Mouse (Mus musculus) limb, embryonic 10.5 days (tissue): ENCODE data around the gene Mgat3. TPM values are rescaled to one million over a fixed set of nuclear protein-coding genes. Genes with fewer than 3 reads are reported as not detected.

Experiments
- DNase-seq: peaks from one replicate; pipeline ENCODE4 v3.0.0-alpha.2; 2017; ENCODE audit warnings: low spot score
- H3K27ac ChIP-seq: fragments of 300-500 bp; sonication (generic); 2 replicates; pipeline ENCODE4 v1.5.1; 2016; ENCODE audit warnings: mild to moderate bottlenecking
- H3K27me3 ChIP-seq: fragments of 300-500 bp; sonication (generic); 2 replicates; pipeline ENCODE4 v1.6.1; 2016; ENCODE audit warnings: low read depth, mild to moderate bottlenecking; ENCODE audit not compliant: poor library complexity, severe bottlenecking
- H3K36me3 ChIP-seq: fragments of 300-500 bp; sonication (generic); 2 replicates; pipeline ENCODE4 v1.6.1; 2016; ENCODE audit warnings: mild to moderate bottlenecking, moderate library complexity
- H3K4me1 ChIP-seq: fragments of 300-500 bp; sonication (generic); 2 replicates; pipeline ENCODE4 v1.6.1; 2016
- H3K4me3 ChIP-seq: fragments of 300-500 bp; sonication (generic); 2 replicates; pipeline ENCODE4 v1.5.1; 2016; ENCODE audit warnings: mild to moderate bottlenecking, moderate library complexity
- H3K9me3 ChIP-seq: fragments of 300-500 bp; sonication (generic); replicated peaks from 2 replicates; pipeline ENCODE4 v1.6.1; 2016; ENCODE audit warnings: mild to moderate bottlenecking
- WGBS: fragments of 180-500 bp; shearing (Covaris S2); methylation state at CpG from one replicate; pipeline ENCODE4 v1.1.7; 2016; 5-methylcytosine and 5-hydroxymethylcytosine counted together
- polyA plus RNA-seq: library from polyadenylated mRNA; unstranded; fragments of >200 nt; fragmentation: Nextera tagmentation; extraction: Ambion mirVana; gene quantifications from 2 replicates; pipeline ENCODE4 v1.2.1, GENCODE M21; 2016

Gene Mgat3
- polyA plus RNA-seq = 4.0 and 5.3 TPM in 2 replicates

DNA sequence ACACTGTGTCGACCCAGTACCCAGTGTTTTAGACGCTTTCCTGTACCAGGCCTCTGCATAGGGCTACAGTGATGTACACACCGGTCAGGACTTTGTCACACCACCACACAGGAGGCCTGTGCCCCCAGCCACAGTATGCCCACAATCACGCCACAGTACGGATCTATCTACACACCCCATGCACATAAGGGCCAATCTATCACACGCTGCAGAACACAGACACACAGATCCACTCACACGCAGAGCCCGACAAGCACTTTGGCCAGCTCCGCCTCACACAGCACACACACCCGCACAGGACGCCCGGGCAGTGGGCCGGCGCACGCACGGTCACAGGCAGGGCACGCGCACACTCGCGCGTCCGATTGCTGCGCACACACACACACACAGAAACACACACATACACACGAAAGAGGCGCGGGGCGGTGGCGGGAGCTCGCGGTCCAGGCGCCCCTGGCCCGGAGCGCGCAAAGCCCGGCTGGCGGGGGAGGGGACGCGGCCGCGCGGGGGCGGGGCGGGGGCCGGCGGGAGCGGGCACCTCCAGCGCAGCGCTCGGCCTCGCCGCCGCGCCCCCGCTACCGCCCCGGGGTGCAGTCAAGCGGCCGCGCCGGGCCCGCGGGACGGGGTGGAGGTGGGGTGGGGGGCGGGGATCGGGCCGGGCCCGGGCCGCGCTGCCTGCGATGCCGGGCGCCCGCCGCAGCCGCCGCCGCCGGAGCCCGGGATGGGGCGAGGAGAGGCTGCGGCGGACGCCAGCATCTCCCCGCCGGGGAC is at the start of gene Mgat3:
Gene Mgat3, plus strand, starts transcription at position 721 of the 771 bp plus-strand sequence.
- H3K4me1 ChIP-seq = peaks cover 51% of the 10 kb centered on the region
- WGBS = 5% methylated on average over 85 of the region's 85 CpGs

DNA sequence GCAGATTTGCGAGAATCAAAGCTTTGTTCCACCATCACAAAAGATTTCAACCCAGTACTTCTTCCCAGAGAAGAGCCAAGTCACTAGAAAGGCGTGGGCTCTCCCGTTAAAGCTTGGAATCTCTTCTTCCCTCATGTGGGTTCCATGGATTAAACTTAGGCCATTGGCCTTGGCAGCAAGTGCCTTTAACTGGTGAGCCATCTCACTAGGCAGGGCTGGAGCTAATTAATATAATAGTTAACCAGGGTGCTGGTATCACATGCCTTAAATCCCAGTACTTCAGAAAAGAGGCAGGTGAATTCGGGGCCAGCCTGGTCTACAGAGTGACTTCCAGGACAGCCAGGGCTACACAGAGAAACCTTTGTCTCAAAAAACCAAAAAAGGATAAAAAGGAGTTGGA is 48.9 kb upstream of the Mgat3 start:
- no peaks in the 10 kb centered on the region for H3K27me3 ChIP-seq
- H3K4me3 ChIP-seq = no peak overlapping the region
- H3K9me3 ChIP-seq = no peaks in the 10 kb centered on the region
- no peak overlapping the region for H3K27ac ChIP-seq
- H3K36me3 ChIP-seq = no peaks in the 10 kb centered on the region
- no peak for DNase-seq
- no peaks in the 10 kb centered on the region for H3K4me1 ChIP-seq
- WGBS = 79% methylated on average over 4 of the region's 4 CpGs

More for the DNA sequence above, at the start of gene Mgat3:
- peak; percentile 75 for DNase-seq
- Histone ChIP-seq H3K4me3 (peak within 1 kb of the TSS; percentile 93), H3K9me3 (no peaks in the 10 kb centered on the region), H3K27ac (peak within 1 kb of the TSS; percentile 96), H3K36me3 (no peaks in the 10 kb centered on the region), H3K27me3 (peaks cover 18% of the 10 kb centered on the region)

DNA sequence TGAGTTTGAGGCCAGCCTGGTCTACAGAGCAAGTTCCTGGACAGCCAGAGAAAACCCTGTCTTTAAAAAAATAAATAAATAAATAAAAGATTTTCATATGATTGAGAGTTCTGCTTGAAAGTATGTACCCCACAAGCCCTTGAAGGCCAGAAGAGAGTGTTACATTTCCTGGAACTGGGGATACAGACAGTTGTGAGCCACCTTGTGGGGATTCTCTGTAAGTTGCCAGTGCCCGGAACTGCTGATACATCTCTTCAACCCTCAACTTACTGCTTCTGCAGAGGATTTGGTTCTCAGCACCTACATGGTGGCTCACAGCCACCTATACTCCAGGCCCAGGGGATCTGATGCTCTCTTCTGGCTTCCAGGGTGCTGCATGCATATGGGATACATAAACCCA is 46.3 kb upstream of the Mgat3 start:
- Histone ChIP-seq H3K27ac (no peak overlapping the region), H3K27me3 (no peaks in the 10 kb centered on the region), H3K9me3 (no peaks in the 10 kb centered on the region), H3K4me1 (no peaks in the 10 kb centered on the region), H3K4me3 (no peak overlapping the region), H3K36me3 (no peaks in the 10 kb centered on the region)
- DNase-seq = no peak
- 81% methylated on average over 1 of the region's 1 CpGs for WGBS

DNA sequence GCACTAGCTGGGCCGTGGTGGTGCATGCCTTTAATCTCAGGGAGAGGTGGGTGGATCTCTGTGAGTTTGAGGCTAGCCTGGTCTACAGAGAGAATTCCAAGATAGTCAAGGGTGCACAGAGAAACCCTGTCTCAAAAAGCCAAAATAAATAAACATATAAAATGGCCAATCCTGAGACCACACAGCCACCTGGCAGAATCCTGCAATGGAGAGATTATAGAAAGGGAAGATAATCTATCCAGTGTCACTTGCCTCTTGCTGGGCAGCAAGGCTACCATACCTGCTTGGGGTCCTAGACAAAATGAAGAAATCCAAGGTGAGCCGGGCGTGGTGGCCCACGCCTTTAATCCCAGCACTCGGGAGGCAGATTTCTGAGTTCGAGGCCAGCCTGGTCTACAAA is 43.5 kb upstream of the Mgat3 start:
- Histone ChIP-seq H3K9me3 (no peaks in the 10 kb centered on the region), H3K27ac (no peak overlapping the region), H3K4me3 (no peak overlapping the region), H3K27me3 (no peaks in the 10 kb centered on the region), H3K4me1 (peaks cover 18% of the 10 kb centered on the region), H3K36me3 (no peaks in the 10 kb centered on the region)
- 92% methylated on average over 6 of the region's 6 CpGs for WGBS
- DNase-seq = no peak

DNA sequence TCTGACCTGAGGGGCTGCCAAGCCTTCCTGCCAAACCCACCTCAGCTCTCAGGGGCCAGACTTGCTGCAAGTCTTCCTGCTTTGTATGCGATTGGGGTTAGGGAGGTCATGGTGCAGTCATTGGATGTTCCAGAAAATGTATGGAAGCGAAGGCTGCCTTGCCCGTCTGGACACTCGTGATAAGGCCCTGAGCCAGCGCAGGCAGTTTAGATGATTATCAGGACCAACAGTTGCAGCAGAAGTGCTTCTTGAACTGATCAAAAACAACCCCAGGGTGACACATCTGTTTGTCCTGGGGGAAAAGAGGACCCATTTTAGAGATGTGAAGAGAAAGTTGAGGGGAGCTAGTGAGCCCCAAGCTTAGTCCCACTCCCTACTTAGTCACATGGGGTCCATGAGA is 42.8 kb upstream of the Mgat3 start:
- no peak overlapping the region for H3K4me3 ChIP-seq
- H3K27ac ChIP-seq = no peak overlapping the region
- H3K36me3 ChIP-seq = no peaks in the 10 kb centered on the region
- no peaks in the 10 kb centered on the region for H3K27me3 ChIP-seq
- H3K4me1 ChIP-seq = peaks cover 18% of the 10 kb centered on the region
- H3K9me3 ChIP-seq = no peaks in the 10 kb centered on the region
- DNase-seq = no peak
- 81% methylated on average over 5 of the region's 5 CpGs for WGBS

DNA sequence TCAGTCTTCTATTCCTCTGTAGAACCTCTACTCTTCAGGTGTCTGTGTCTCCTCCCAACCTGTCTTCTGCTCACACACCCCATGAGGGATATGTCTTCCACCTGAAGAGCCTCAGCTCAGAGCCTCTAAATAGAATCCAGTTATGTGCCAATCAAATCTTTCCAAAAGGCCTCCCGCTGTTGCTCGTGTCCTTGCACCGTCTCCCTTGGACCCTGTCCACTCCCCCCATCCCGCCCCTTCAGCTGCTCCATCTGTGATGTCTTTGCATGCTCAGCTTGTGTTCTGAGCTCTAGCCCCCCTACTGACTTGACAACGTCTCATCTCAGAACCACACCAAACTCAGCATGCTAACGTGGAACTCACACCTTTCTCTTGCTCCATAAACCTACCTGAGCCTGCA is 42.1 kb upstream of the Mgat3 start:
- DNase-seq = no peak
- H3K4me1 ChIP-seq = peaks cover 18% of the 10 kb centered on the region
- 86% methylated on average over 6 of the region's 6 CpGs for WGBS
- peaks cover 6% of the 10 kb centered on the region for H3K36me3 ChIP-seq
- H3K4me3 ChIP-seq = no peak overlapping the region
- H3K27me3 ChIP-seq = no peaks in the 10 kb centered on the region
- H3K9me3 ChIP-seq = no peaks in the 10 kb centered on the region
- no peak overlapping the region for H3K27ac ChIP-seq

DNA sequence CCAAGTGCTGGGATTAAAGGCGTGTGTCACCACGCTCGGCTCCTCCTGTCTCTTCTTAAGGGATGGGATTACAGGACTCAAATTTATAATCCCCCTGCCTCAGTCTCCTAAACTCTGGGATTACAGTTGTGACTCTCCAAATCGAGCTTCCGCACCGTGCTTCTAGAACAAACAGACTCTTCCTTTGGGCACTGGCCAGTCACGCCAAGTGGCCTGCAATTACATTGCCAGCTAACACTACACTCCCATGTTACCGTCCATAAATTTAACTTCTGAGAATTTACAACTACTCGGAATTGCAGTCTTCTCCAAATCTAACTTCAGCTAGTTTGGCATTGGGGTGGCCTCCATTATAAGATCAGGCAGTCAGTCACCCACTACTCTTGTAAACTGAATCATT is 41.1 kb upstream of the Mgat3 start:
- 80% methylated on average over 9 of the region's 9 CpGs for WGBS
- Histone ChIP-seq H3K27me3 (no peaks in the 10 kb centered on the region), H3K36me3 (peaks cover 17% of the 10 kb centered on the region), H3K4me1 (peaks cover 18% of the 10 kb centered on the region), H3K27ac (peak overlapping the region; percentile 100), H3K4me3 (peak overlapping the region; percentile 84), H3K9me3 (no peaks in the 10 kb centered on the region)
- DNase-seq = no peak

DNA sequence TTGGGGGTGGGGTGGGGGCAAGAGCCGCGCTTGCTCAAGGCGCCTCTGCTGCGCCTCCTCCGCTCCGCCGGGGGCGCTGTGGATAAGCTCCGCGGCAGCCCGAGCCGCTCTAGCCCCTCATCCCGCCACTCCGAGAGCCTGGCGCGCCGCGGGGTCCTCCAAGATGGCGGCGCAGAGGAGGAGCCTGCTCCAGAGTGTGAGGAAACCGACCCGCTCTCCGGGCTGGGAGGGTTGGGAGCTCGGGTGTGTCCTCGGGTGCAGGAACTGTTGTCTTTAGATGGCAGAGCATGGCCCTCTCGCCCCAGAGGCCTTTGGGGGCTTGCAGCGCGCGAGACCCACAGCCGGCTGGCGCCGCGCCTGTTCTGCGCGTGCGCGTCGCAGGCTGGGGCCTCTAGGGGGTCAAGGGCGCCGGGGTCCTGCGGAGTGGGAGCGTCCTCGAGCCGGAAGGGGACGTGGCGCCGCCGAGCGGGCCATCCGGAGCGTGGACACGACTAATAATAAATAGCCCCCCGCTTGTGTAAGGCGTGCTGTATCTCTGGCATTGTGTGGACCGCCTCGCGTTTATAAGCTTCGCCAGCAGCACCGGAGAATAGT is 40.4 kb upstream of the Mgat3 start, which contains the start of gene Tab1:
Gene Tab1, plus strand, starts transcription at position 135 of the 594 bp plus-strand sequence.
- peak within 1 kb of the TSS; percentile 84 for H3K4me3 ChIP-seq
- H3K36me3 ChIP-seq = peaks cover 20% of the 10 kb centered on the region
- DNase-seq = peak; percentile 96
- H3K27ac ChIP-seq = peak within 1 kb of the TSS; percentile 100
- under 1% methylated on average over 59 of the region's 59 CpGs for WGBS
- H3K9me3 ChIP-seq = no peaks in the 10 kb centered on the region
- H3K27me3 ChIP-seq = no peaks in the 10 kb centered on the region
- peaks cover 18% of the 10 kb centered on the region for H3K4me1 ChIP-seq

DNA sequence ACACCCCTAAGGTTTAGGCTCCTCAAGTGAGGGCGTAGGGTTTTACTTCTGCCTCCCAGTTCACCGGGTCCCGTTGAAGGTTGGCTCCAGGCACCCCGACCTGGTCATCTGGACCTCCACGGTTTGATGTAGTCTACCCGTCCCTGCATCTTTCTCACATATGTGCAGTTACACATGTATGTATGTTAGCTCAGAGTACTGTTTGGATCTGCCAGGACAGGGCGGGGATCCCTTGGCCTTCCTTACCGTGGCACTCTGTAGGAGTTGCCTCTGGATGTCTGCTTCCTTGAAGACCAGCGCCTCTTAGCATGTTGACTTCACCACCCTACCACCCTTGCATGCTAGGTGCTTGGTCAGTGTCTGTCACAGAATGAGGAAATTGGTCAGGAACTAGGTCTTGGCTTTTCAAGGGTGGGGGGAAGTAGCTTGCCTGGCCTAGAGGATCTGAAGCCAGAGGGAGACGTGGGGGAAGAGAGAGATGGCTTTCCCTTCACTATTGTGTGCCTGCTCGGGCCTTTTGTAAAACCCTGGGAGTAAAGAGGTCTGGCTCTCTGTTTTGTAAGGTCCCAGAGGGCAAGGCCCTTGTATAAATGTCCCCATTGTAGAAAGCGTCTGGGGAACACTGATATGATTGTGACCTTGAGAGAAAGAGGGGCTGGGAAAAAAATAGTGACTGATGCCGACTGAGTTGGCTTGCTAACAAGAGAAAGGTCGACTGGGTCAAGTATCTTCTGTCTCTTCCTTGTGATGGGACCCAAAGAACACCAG is 39.7 kb upstream of the Mgat3 start:
- 31% methylated on average over 14 of the region's 14 CpGs for WGBS
- Histone ChIP-seq H3K27ac (peak overlapping the region; percentile 100), H3K36me3 (peaks cover 27% of the 10 kb centered on the region), H3K4me1 (peaks cover 18% of the 10 kb centered on the region), H3K4me3 (peak overlapping the region; percentile 84), H3K9me3 (no peaks in the 10 kb centered on the region), H3K27me3 (no peaks in the 10 kb centered on the region)
- DNase-seq = no peak

DNA sequence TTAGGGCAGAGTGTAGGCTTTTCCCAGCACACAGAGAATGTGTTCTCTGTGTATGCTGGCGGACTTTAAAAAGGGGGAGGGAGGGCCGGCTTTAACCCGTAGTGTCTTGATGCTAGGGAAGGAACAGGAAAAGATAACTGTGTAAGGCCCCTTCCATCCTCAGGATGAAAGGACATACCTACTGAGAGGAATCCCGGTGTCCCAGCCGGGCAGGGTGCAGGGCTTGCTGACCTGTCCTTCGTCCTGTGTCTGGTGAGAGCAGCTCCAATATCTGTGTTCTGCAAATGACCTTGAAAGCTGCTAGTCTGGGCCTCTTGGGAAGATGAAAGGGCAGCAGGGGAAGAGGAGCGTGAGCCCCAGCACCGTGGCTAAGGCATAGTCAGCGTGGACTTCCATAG is 39.1 kb upstream of the Mgat3 start:
- peaks cover 18% of the 10 kb centered on the region for H3K4me1 ChIP-seq
- peak overlapping the region; percentile 100 for H3K27ac ChIP-seq
- DNase-seq = no peak
- H3K9me3 ChIP-seq = no peaks in the 10 kb centered on the region
- WGBS = 83% methylated on average over 9 of the region's 9 CpGs
- H3K27me3 ChIP-seq = no peaks in the 10 kb centered on the region
- H3K4me3 ChIP-seq = peak overlapping the region; percentile 84
- peaks cover 32% of the 10 kb centered on the region for H3K36me3 ChIP-seq

DNA sequence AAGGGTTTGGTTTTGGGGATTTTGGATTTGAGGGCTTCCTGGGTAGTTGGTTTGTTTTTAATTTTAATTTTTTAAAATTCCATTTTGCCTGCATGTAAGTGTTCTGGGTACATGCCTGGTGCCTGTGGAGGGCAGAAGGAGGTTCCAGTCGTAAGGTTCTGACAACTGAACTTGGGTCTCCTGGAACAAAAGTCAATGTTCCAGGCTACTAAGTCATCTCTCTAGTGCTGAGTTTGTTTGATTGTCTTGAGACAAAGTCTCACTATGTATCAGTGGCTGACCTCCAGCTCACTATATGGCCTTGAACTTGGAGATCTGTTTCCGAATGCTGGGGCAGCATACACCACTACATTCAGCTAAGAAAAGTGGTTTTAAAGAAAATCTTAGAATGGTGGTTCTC is 38.0 kb upstream of the Mgat3 start:
- Histone ChIP-seq H3K36me3 (peaks cover 43% of the 10 kb centered on the region), H3K4me3 (no peak overlapping the region), H3K9me3 (no peaks in the 10 kb centered on the region), H3K27me3 (no peaks in the 10 kb centered on the region), H3K27ac (no peak overlapping the region), H3K4me1 (peaks cover 18% of the 10 kb centered on the region)
- DNase-seq = no peak
- WGBS = 97% methylated on average over 2 of the region's 2 CpGs

DNA sequence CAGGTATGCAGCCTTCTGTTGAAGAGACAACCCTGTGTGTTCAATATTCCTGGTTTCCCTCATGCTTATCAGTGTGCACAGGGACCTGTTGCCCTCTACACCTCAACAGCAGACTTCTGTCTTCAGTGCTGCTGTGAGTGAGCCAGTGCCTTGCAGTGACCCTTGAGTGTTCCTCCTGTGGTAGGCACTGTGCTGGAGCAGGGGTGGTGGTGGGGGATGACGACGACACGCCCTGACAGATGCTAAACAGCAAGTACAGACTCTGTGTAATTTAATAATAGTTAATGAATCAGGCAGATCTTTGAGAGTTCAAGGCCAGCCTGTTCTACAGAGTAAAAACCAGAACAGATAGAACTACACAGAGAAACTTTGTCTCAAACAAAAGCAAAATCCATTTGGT is 36.9 kb upstream of the Mgat3 start:
- no peaks in the 10 kb centered on the region for H3K27me3 ChIP-seq
- peaks cover 18% of the 10 kb centered on the region for H3K4me1 ChIP-seq
- DNase-seq = no peak
- no peaks in the 10 kb centered on the region for H3K9me3 ChIP-seq
- H3K27ac ChIP-seq = no peak overlapping the region
- 93% methylated on average over 3 of the region's 3 CpGs for WGBS
- peaks cover 54% of the 10 kb centered on the region for H3K36me3 ChIP-seq
- H3K4me3 ChIP-seq = no peak overlapping the region
